Mouse (Mus musculus) myocyte (in vitro differentiated cells): ENCODE measurements at regions not wholly inside any gene's neighbourhood (a gene's known extent, or its start where the extent isn't known, plus 50 kb on each side); places are given as distances from the start of the nearest gene placed in this dataset.

Experiments used
- H3K27me3 ChIP-seq: one replicate; pipeline ENCODE4 v1.6.1; 2011; ENCODE audit not compliant: control insufficient read depth, insufficient read depth, insufficient read length
- H3K36me3 ChIP-seq: one replicate; pipeline ENCODE4 v1.6.1; 2011; ENCODE audit not compliant: control insufficient read depth, insufficient read depth
- H3K4me2 ChIP-seq: one replicate; pipeline ENCODE4 v1.6.1; 2011; ENCODE audit warnings: low read depth, control low read depth
- H3K4me3 ChIP-seq: one replicate; pipeline ENCODE4 v1.5.1; 2011; ENCODE audit warnings: mild to moderate bottlenecking, control low read depth, moderate library complexity
- H3K79me2 ChIP-seq: one replicate; pipeline ENCODE4 v1.6.1; 2011; ENCODE audit not compliant: control insufficient read depth, insufficient read depth
- H3ac ChIP-seq: one replicate; pipeline ENCODE4 v1.6.1; 2011; ENCODE audit not compliant: control insufficient read depth, insufficient read length
- CEBPB ChIP-seq: IDR thresholded peaks from 2 replicates; pipeline ENCODE4 v1.6.1; 2011; ENCODE audit warnings: mild to moderate bottlenecking, moderate library complexity; ENCODE audit not compliant: poor library complexity, insufficient read depth, severe bottlenecking
- E2F4 ChIP-seq: IDR thresholded peaks from one replicate; pipeline ENCODE4 v1.6.1; 2011; ENCODE audit warnings: mild to moderate bottlenecking, control low read depth, moderate library complexity; ENCODE audit not compliant: insufficient read depth
- MAX ChIP-seq: IDR thresholded peaks from one replicate; pipeline ENCODE4 v1.6.1; 2011; ENCODE audit warnings: low read depth, mild to moderate bottlenecking, control low read depth
- MYOD1 ChIP-seq, 3 experiments: IDR thresholded peaks; one replicate each; pipeline ENCODE4 v1.6.1; 2011; ENCODE audit warnings: control low read depth in 2 of 3, low read depth in 2 of 3, mild to moderate bottlenecking in 2 of 3, moderate library complexity in 1 of 3; ENCODE audit not compliant: insufficient read length in 2 of 3, control insufficient read depth in 1 of 3
- MYOG ChIP-seq, 3 experiments: IDR thresholded peaks; one replicate each; pipeline ENCODE4 v1.6.1; 2011; ENCODE audit warnings: control low read depth in 2 of 3, low read depth in 2 of 3, mild to moderate bottlenecking in 2 of 3; ENCODE audit not compliant: insufficient read length in 2 of 3, control insufficient read depth in 1 of 3, insufficient read depth in 1 of 3
- POLR2A ChIP-seq: IDR thresholded peaks from one replicate; pipeline ENCODE4 v1.6.1; 2011; ENCODE audit warnings: low read depth, mild to moderate bottlenecking, control low read depth, moderate library complexity; ENCODE audit not compliant: insufficient read length
- POLR2AphosphoS2 ChIP-seq: IDR thresholded peaks from one replicate; pipeline ENCODE4 v1.6.1; 2011; ENCODE audit warnings: low read depth, control low read depth; ENCODE audit not compliant: insufficient read length
- REST ChIP-seq: IDR thresholded peaks from one replicate; pipeline ENCODE4 v1.6.1; 2011; ENCODE audit warnings: mild to moderate bottlenecking, control low read depth, moderate library complexity; ENCODE audit not compliant: insufficient read depth, insufficient read length
- SRF ChIP-seq: IDR thresholded peaks from one replicate; pipeline ENCODE4 v1.6.1; 2011; ENCODE audit warnings: low read depth; ENCODE audit not compliant: control insufficient read depth, insufficient read length
- TCF12 ChIP-seq: IDR thresholded peaks from one replicate; pipeline ENCODE4 v1.6.1; 2011; ENCODE audit warnings: mild to moderate bottlenecking, control low read depth; ENCODE audit not compliant: poor library complexity, insufficient read depth, severe bottlenecking
- TCF3 ChIP-seq: IDR thresholded peaks from one replicate; pipeline ENCODE4 v1.6.1; 2011; ENCODE audit warnings: low read depth, control low read depth; ENCODE audit not compliant: insufficient read length
- USF1 ChIP-seq: IDR thresholded peaks from one replicate; pipeline ENCODE4 v1.6.1; 2011; ENCODE audit warnings: low read depth, mild to moderate bottlenecking, control low read depth, moderate library complexity

DNA sequence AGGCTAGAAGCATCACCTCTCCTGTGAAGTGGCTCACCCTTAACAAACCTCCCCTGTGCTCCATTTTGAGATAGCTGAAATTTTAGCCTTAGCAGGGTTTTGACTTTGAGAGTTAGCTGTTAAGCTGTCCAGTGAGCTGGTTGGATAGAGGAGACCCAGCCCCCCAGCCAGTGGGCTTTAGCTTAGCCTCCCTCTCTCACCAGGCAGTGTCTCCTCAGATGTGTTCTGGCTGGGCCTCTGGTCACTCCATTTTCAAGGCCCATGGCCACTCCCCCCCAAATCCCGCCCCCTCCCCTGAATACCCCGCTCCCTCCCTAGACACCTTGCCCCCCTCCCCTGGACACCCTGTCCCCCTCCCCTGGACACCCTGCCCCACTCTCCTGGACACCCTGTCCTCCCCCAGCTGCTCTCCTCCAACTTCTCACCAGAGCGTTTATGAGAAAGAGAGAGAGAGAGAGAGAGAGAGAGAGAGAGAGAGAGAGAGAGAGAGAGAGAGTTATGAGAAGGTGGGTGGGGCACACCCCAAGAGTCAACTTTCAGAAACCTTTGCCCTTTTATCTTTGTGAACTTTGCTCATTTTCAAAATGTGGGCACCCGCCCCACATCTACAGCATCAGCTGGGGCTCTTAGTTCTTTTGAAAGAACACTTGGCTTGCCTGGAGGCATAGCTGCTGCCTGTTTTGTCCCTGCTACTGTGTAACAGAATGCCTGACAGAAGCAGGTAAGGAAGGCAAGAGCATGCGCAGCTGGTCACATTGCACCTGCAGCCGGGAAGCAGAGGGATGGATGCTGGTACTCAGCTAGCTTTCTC lies 161.3 kb downstream of the Gadd45g start:
- Histone ChIP-seq H3K4me2 (no peak overlapping the region), H3K79me2 (no peaks in the 10 kb centered on the region), H3K36me3 (no peaks in the 10 kb centered on the region), H3K27me3 (no peaks in the 10 kb centered on the region), H3K4me3 (no peak overlapping the region), H3ac (no peak overlapping the region)
- TF ChIP-seq USF1 = no peak
- no peak for TF ChIP-seq MYOG (IDR thresholded peaks at IDR 0.05; ENCODE audit: control insufficient read depth in 1 of 3, insufficient read depth in 1 of 3, insufficient read length in 2 of 3, low read depth in 2 of 3)
- TF ChIP-seq MYOD1 (IDR thresholded peaks at IDR 0.05; ENCODE audit: control insufficient read depth in 1 of 3, insufficient read length in 2 of 3, low read depth in 2 of 3) = no peak
- no peak for TF ChIP-seq TCF12
- no peak for TF ChIP-seq E2F4
- TF ChIP-seq POLR2AphosphoS2 = no peak
- TF ChIP-seq SRF = no peak
- no peak for TF ChIP-seq CEBPB
- TF ChIP-seq TCF3 = no peak
- TF ChIP-seq POLR2A = no peak
- no peak for TF ChIP-seq MAX
- no peak for TF ChIP-seq REST

DNA sequence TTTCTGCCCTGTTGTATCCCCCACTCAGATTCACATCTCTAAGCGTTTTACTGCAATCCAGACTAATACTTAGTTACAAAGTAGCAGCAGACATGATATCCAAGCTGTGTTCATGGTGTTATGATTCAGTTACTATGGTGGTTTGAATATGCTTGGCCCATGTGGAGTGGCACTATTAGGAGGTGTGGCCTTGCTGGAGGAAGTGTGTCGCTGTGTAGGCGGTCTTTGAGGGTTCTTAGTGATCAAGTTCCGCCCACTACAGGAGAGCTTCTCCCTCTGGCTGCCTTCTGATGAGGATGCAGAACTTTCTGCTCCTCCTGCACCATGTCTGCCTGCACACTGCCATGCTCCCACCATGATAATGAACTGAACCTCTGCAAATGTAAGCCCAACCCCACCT lies 162.8 kb downstream of the Gadd45g start:
- no peak overlapping the region for H3K4me3 ChIP-seq
- H3K36me3 ChIP-seq = no peaks in the 10 kb centered on the region
- no peak overlapping the region for H3ac ChIP-seq
- H3K79me2 ChIP-seq = no peaks in the 10 kb centered on the region
- H3K4me2 ChIP-seq = no peak overlapping the region
- no peaks in the 10 kb centered on the region for H3K27me3 ChIP-seq
- TF ChIP-seq MYOG (IDR thresholded peaks at IDR 0.05; ENCODE audit: control insufficient read depth in 1 of 3, insufficient read depth in 1 of 3, insufficient read length in 2 of 3, low read depth in 2 of 3) (no peak), E2F4 (no peak), USF1 (no peak), TCF3 (no peak), CEBPB (no peak), POLR2A (no peak), TCF12 (no peak), MAX (no peak)

DNA sequence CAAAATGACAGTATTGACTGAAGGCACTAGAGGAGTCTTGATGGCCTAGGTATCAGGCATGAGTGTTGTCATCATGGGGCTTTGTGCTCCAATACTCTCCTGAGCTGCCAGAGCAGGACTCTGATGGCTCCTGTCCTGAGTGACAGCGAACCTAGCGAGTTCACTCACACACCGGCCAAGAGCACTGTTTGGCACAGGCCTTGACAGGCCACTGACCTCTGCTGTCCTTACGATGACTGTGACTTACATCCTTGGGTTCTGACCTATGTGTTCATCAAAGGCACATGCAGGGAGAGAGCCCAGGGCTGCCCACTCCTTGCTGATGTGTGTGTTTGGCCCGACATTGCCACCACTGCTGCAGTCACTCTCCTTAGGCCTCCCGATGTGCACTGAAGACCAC lies 163.3 kb downstream of the Gadd45g start:
- no peak overlapping the region for H3K4me3 ChIP-seq
- no peaks in the 10 kb centered on the region for H3K36me3 ChIP-seq
- no peak for TF ChIP-seq SRF
- no peak for TF ChIP-seq TCF12
- TF ChIP-seq E2F4 = no peak
- TF ChIP-seq POLR2AphosphoS2 = no peak
- TF ChIP-seq MAX = no peak
- no peak for TF ChIP-seq USF1
- no peak for TF ChIP-seq TCF3
- no peak for TF ChIP-seq CEBPB
- no peak for TF ChIP-seq MYOG (IDR thresholded peaks at IDR 0.05; ENCODE audit: control insufficient read depth in 1 of 3, insufficient read depth in 1 of 3, insufficient read length in 2 of 3, low read depth in 2 of 3)
- TF ChIP-seq MYOD1 (IDR thresholded peaks at IDR 0.05; ENCODE audit: control insufficient read depth in 1 of 3, insufficient read length in 2 of 3, low read depth in 2 of 3) = no peak
- TF ChIP-seq REST = no peak
- TF ChIP-seq POLR2A = no peak
- no peak overlapping the region for H3K4me2 ChIP-seq
- H3K79me2 ChIP-seq = no peaks in the 10 kb centered on the region
- H3ac ChIP-seq = no peak overlapping the region
- no peaks in the 10 kb centered on the region for H3K27me3 ChIP-seq

DNA sequence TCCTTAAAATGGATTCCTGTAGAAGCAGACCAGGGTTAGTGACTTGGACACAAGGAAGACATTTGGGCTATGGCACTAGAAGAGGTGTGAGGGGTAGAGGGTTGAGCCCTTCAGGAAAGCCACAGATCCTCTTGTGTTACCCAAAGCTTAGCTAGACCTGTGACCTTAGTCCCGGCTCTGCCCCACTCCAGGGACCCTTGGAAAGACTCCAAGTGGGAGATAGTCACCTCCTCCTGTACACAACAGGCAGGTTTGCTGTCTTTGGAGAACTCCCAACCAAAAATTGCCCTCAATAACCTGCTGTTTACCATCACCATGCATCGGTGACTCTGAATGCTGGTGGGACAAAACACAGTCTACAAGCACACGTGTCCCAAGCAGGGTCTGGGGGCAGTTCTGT lies 164.5 kb downstream of the Gadd45g start:
- no peak overlapping the region for H3K4me2 ChIP-seq
- H3ac ChIP-seq = no peak overlapping the region
- H3K79me2 ChIP-seq = no peaks in the 10 kb centered on the region
- H3K4me3 ChIP-seq = no peak overlapping the region
- no peaks in the 10 kb centered on the region for H3K27me3 ChIP-seq
- no peaks in the 10 kb centered on the region for H3K36me3 ChIP-seq
- no peak for TF ChIP-seq TCF3
- no peak for TF ChIP-seq MYOG (IDR thresholded peaks at IDR 0.05; ENCODE audit: control insufficient read depth in 1 of 3, insufficient read depth in 1 of 3, insufficient read length in 2 of 3, low read depth in 2 of 3)
- no peak for TF ChIP-seq POLR2AphosphoS2
- TF ChIP-seq MAX = no peak
- TF ChIP-seq CEBPB = no peak
- no peak for TF ChIP-seq TCF12

DNA sequence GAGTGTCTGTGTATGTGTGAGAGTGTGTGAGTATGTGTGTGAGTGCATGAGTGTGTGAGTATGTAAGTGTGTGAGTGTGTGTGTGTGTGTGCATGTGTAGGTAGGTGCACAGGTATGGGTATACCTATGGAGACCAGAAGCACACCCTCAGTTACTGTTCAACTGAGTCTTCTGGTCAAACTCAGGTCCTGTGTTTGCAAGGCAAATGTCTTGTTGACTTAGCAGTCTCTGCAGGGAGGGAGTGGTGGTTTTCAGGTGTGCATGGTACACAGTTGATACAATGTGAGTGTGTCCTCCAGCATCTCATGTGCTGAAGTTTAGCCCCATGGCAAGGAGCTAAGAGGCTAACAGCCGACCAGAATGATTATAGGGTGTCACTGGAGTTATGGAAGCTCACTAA lies 166.7 kb downstream of the Gadd45g start:
- Histone ChIP-seq H3K79me2 (no peaks in the 10 kb centered on the region), H3K4me3 (no peak overlapping the region), H3K36me3 (no peaks in the 10 kb centered on the region), H3K27me3 (no peaks in the 10 kb centered on the region), H3K4me2 (no peak overlapping the region), H3ac (no peak overlapping the region)
- no peak for TF ChIP-seq REST
- TF ChIP-seq SRF = no peak
- TF ChIP-seq USF1 = no peak
- TF ChIP-seq CEBPB = no peak
- TF ChIP-seq TCF3 = no peak
- TF ChIP-seq MYOD1 (IDR thresholded peaks at IDR 0.05; ENCODE audit: control insufficient read depth in 1 of 3, insufficient read length in 2 of 3, low read depth in 2 of 3) = no peak
- TF ChIP-seq POLR2A = no peak
- no peak for TF ChIP-seq TCF12
- no peak for TF ChIP-seq MYOG (IDR thresholded peaks at IDR 0.05; ENCODE audit: control insufficient read depth in 1 of 3, insufficient read depth in 1 of 3, insufficient read length in 2 of 3, low read depth in 2 of 3)
- TF ChIP-seq E2F4 = no peak
- TF ChIP-seq POLR2AphosphoS2 = no peak
- no peak for TF ChIP-seq MAX
